Mouse (Mus musculus): ENCODE measurements around the gene Pygm. TPM values are rescaled to one million over a fixed set of nuclear protein-coding genes. Genes with fewer than 3 reads are reported as not detected.

Pygm gene
- polyA plus RNA-seq, 1 experiment from 2014 or later = 203 TPM

GRCm38 (mm10) chr19:6342276-6342933 lies 41.8 kb upstream of the Pygm start:
- 71% methylated on average over 5 of the region's 5 CpGs for WGBS
- no peak for ATAC-seq (ENCODE audit: extremely low read depth, insufficient number of reproducible peaks, low FRiP score, low TSS enrichment)
- H3K9ac ChIP-seq = peak overlapping the region; percentile 90
- peaks cover 66% of the 10 kb centered on the region for H3K36me3 ChIP-seq
- H3K4me3 ChIP-seq = peak overlapping the region; percentile 75
- 0 out of 2 replicates have a peak overlapping the region, but pooled peaks have one; percentile 73 for H3K27ac ChIP-seq (replicated peaks)
- H3K4me2 ChIP-seq = peak overlapping the region; percentile 97
- H3K4me1 ChIP-seq = peaks cover 37% of the 10 kb centered on the region
- no peaks in the 10 kb centered on the region for H3K9me3 ChIP-seq
- H3K27me3 ChIP-seq (replicated peaks) = no peaks in the 10 kb centered on the region

- H3K27me3 ChIP-seq (replicated peaks) = no peaks in the 10 kb centered on the region
- no peak overlapping the region for H3K27ac ChIP-seq (replicated peaks)
- peaks cover 43% of the 10 kb centered on the region for H3K4me1 ChIP-seq
- no peak overlapping the region for H3K9ac ChIP-seq
- H3K9me3 ChIP-seq = no peaks in the 10 kb centered on the region
- no peak for ATAC-seq (ENCODE audit: extremely low read depth, insufficient number of reproducible peaks, low FRiP score, low TSS enrichment)
- peak overlapping the region; percentile 97 for H3K4me2 ChIP-seq
- 74% methylated on average over 19 of the region's 19 CpGs for WGBS
- H3K36me3 ChIP-seq = peaks cover 66% of the 10 kb centered on the region
- H3K4me3 ChIP-seq = no peak overlapping the region
Observed at GRCm38 (mm10) chr19:6343066-6343925, 40.9 kb upstream of the Pygm start.

GRCm38 (mm10) chr19:6343996-6344395 lies 40.2 kb upstream of the Pygm start:
- Histone ChIP-seq H3K4me3 (no peak overlapping the region), H3K9ac (no peak overlapping the region), H3K4me2 (no peak overlapping the region), H3K4me1 (peaks cover 50% of the 10 kb centered on the region), H3K9me3 (no peaks in the 10 kb centered on the region), H3K36me3 (peaks cover 60% of the 10 kb centered on the region), H3K27ac (replicated peaks) (no peak overlapping the region), H3K27me3 (replicated peaks) (no peaks in the 10 kb centered on the region)
- ATAC-seq (ENCODE audit: extremely low read depth, insufficient number of reproducible peaks, low FRiP score, low TSS enrichment) = no peak
- WGBS = 86% methylated on average over 5 of the region's 5 CpGs

- ATAC-seq (ENCODE audit: extremely low read depth, insufficient number of reproducible peaks, low FRiP score, low TSS enrichment) = no peak
- 91% methylated on average over 5 of the region's 5 CpGs for WGBS
- Histone ChIP-seq H3K4me3 (no peak overlapping the region), H3K4me2 (no peak overlapping the region), H3K27me3 (replicated peaks) (no peaks in the 10 kb centered on the region), H3K27ac (replicated peaks) (no peak overlapping the region), H3K36me3 (peaks cover 46% of the 10 kb centered on the region), H3K9me3 (no peaks in the 10 kb centered on the region), H3K9ac (no peak overlapping the region), H3K4me1 (peaks cover 43% of the 10 kb centered on the region)
Observed at GRCm38 (mm10) chr19:6346023-6346422, 38.2 kb upstream of the Pygm start.

- Histone ChIP-seq H3K4me1 (peaks cover 45% of the 10 kb centered on the region), H3K27me3 (replicated peaks) (no peaks in the 10 kb centered on the region), H3K27ac (replicated peaks) (no peak overlapping the region), H3K4me2 (no peak overlapping the region), H3K9ac (no peak overlapping the region), H3K4me3 (no peak overlapping the region), H3K9me3 (no peaks in the 10 kb centered on the region), H3K36me3 (peaks cover 46% of the 10 kb centered on the region)
- 78% methylated on average over 10 of the region's 10 CpGs for WGBS
- ATAC-seq (ENCODE audit: extremely low read depth, insufficient number of reproducible peaks, low FRiP score, low TSS enrichment) = no peak
Observed at GRCm38 (mm10) chr19:6346661-6347060, 37.5 kb upstream of the Pygm start.

- H3K36me3 ChIP-seq = peaks cover 49% of the 10 kb centered on the region
- no peak overlapping the region for H3K4me2 ChIP-seq
- no peak overlapping the region for H3K9ac ChIP-seq
- no peak overlapping the region for H3K4me3 ChIP-seq
- H3K4me1 ChIP-seq = peaks cover 38% of the 10 kb centered on the region
- ATAC-seq (ENCODE audit: extremely low read depth, insufficient number of reproducible peaks, low FRiP score, low TSS enrichment) = no peak
- H3K27ac ChIP-seq (replicated peaks) = no peak overlapping the region
- no peaks in the 10 kb centered on the region for H3K27me3 ChIP-seq (replicated peaks)
- WGBS = 94% methylated on average over 4 of the region's 4 CpGs
- H3K9me3 ChIP-seq = no peaks in the 10 kb centered on the region
Observed at GRCm38 (mm10) chr19:6347615-6348014, 36.6 kb upstream of the Pygm start.

GRCm38 (mm10) chr19:6348717-6349116 lies 35.5 kb upstream of the Pygm start:
- Histone ChIP-seq H3K27me3 (replicated peaks) (no peaks in the 10 kb centered on the region), H3K4me1 (peaks cover 41% of the 10 kb centered on the region), H3K9me3 (no peaks in the 10 kb centered on the region), H3K36me3 (peaks cover 59% of the 10 kb centered on the region), H3K27ac (replicated peaks) (peak overlapping the region; percentile 61), H3K4me2 (no peak overlapping the region), H3K9ac (peak overlapping the region; percentile 51; the same call in 1 of the 2 replicates), H3K4me3 (no peak overlapping the region)
- no peak for ATAC-seq (ENCODE audit: extremely low read depth, insufficient number of reproducible peaks, low FRiP score, low TSS enrichment)
- WGBS = 32% methylated on average over 9 of the region's 9 CpGs

GRCm38 (mm10) chr19:6349215-6349983 lies 34.8 kb upstream of the Pygm start:
- WGBS = 30% methylated on average over 14 of the region's 14 CpGs
- H3K27ac ChIP-seq (replicated peaks) = peak overlapping the region; percentile 61
- H3K9me3 ChIP-seq = no peaks in the 10 kb centered on the region
- peaks cover 45% of the 10 kb centered on the region for H3K4me1 ChIP-seq
- H3K9ac ChIP-seq = 0 out of 2 replicates have a peak overlapping the region, but pooled peaks have one; percentile 51
- ATAC-seq (ENCODE audit: extremely low read depth, insufficient number of reproducible peaks, low FRiP score, low TSS enrichment) = peak; percentile 23; the same call in 1 of the 2 replicates
- no peak overlapping the region for H3K4me3 ChIP-seq
- no peaks in the 10 kb centered on the region for H3K27me3 ChIP-seq (replicated peaks)
- no peak overlapping the region for H3K4me2 ChIP-seq
- peaks cover 59% of the 10 kb centered on the region for H3K36me3 ChIP-seq

- no peak overlapping the region for H3K4me2 ChIP-seq
- peaks cover 41% of the 10 kb centered on the region for H3K4me1 ChIP-seq
- no peaks in the 10 kb centered on the region for H3K9me3 ChIP-seq
- peaks cover 45% of the 10 kb centered on the region for H3K36me3 ChIP-seq
- H3K27ac ChIP-seq (replicated peaks) = no peak overlapping the region
- WGBS = 47% methylated on average over 14 of the region's 14 CpGs
- no peaks in the 10 kb centered on the region for H3K27me3 ChIP-seq (replicated peaks)
- no peak overlapping the region for H3K4me3 ChIP-seq
- ATAC-seq (ENCODE audit: extremely low read depth, insufficient number of reproducible peaks, low FRiP score, low TSS enrichment) = no peak
- H3K9ac ChIP-seq = no peak overlapping the region
Observed at GRCm38 (mm10) chr19:6351431-6352106, 32.6 kb upstream of the Pygm start.

GRCm38 (mm10) chr19:6352107-6352505 lies 32.1 kb upstream of the Pygm start:
- Histone ChIP-seq H3K27ac (replicated peaks) (no peak overlapping the region), H3K9me3 (no peaks in the 10 kb centered on the region), H3K4me1 (peaks cover 41% of the 10 kb centered on the region), H3K9ac (no peak overlapping the region), H3K4me2 (no peak overlapping the region), H3K4me3 (no peak overlapping the region), H3K27me3 (replicated peaks) (no peaks in the 10 kb centered on the region), H3K36me3 (peaks cover 39% of the 10 kb centered on the region)
- ATAC-seq (ENCODE audit: extremely low read depth, insufficient number of reproducible peaks, low FRiP score, low TSS enrichment) = no peak
- WGBS = 79% methylated on average over 2 of the region's 2 CpGs

GRCm38 (mm10) chr19:6354030-6354429 lies 30.2 kb upstream of the Pygm start:
- no peaks in the 10 kb centered on the region for H3K9me3 ChIP-seq
- H3K9ac ChIP-seq = no peak overlapping the region
- 70% methylated on average over 7 of the region's 7 CpGs for whole genome bisulfite sequencing
- peaks cover 32% of the 10 kb centered on the region for H3K36me3 ChIP-seq
- H3K4me3 ChIP-seq = no peak overlapping the region
- no peak overlapping the region for H3K27ac ChIP-seq (replicated peaks)
- H3K27me3 ChIP-seq (replicated peaks) = no peaks in the 10 kb centered on the region
- ATAC-seq (ENCODE audit: extremely low read depth, insufficient number of reproducible peaks, low FRiP score, low TSS enrichment) = no peak
- peaks cover 26% of the 10 kb centered on the region for H3K4me1 ChIP-seq
- no peak overlapping the region for H3K4me2 ChIP-seq

Data from heart, embryonic 13.5 days (tissue).